Mouse (Mus musculus) adrenal gland, postnatal 14 days (tissue): ENCODE results near the gene Gjc2. TPM values are rescaled to one million over a fixed set of nuclear protein-coding genes. Genes with fewer than 3 reads are reported as not detected.
A peak's percentile ranks its signal among the peaks of the same experiment; 100 is the strongest.

Experiments
- DNase-seq: peaks from one replicate; pipeline ENCODE4 v3.0.0; 2021; ENCODE audit warnings: mixed read lengths
- total RNA-seq: library from RNA; stranded (reverse); gene quantifications from 2 replicates; pipeline ENCODE4 v1.2.3, GENCODE M21; 2021

Gjc2 gene
- total RNA-seq, 1 experiment from 2014 or later: 0.30 TPM

DNA sequence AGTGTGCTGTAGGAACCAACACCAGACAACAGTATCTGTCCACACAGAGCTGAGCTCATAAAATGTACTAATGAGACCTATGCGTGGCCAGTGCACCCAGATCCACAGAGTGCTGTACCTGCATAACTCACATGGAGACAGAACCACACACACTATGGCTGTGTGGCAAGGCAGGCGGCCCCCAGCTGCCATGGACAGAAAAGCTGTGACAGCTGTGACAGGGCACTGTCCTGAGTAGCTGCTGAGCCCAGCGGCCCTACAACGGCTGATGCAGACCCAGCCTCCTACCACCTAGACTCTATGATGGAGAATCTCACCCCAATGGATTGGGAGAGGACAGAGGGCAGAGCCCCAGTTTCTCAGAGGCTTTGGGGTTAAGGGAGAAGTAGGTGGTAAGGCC lies 23.5 kb downstream of the Gjc2 start:
- no peak for DNase-seq

DNA sequence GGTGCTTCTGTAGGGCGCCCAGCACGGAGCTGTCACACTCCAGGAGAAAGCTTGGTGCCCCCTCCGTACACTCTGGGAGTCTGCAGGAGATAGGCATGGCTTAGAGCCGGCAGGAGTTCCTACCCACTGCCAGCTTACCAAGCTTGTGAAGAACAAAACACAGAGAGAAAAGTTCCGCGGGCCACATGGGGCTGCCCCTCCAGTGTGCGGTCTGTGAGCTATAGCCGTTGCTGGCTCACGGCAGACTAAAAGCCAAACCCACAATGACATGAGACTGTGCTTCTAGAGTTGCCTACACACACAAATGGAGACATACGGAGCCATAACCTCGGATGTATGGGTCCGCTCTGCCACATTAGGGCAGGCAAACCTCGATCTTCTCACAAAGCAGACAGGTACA lies 23.9 kb downstream of the Gjc2 start:
- DNase-seq: no peak

DNA sequence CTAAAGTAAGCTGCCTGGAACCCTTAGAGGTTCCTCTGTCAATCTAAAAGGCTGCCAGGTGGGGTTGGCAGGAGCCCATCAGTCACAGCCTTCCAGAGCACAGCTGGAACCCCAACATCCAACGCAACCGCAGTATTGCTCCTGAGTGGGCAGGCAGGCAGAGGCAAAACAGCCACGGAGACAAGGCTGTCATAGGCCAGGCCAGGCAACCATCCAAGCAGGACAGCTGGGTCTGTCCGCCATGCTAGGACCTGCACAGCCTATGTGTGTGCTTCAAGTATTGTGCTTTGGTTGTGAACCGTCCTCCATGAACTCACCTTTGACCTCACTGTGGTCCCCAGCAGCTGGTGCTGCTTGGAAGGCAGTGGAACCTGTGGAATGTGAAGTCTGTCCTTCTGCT lies 27.1 kb downstream of the Gjc2 start:
- no peak for DNase-seq

DNA sequence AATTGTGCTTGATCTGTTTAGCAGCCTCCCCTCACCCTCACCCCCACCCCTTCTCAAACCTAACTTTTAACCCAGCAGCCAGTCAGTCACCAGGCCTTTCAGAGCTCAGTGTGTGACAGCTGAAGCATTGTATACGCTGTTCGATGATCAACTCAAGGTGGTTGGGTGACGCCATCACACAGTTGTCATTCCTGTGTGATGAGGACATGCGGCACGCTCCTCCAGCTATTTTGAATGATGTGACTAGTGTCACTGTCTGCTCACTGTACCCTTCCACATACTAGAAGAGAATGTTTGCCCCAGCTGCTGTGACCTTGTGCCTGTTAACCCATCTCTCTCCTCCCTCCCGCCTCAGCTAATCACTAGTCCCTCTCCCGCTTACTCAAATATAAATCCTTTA lies 28.8 kb downstream of the Gjc2 start:
- DNase-seq: peak; percentile 57

DNA sequence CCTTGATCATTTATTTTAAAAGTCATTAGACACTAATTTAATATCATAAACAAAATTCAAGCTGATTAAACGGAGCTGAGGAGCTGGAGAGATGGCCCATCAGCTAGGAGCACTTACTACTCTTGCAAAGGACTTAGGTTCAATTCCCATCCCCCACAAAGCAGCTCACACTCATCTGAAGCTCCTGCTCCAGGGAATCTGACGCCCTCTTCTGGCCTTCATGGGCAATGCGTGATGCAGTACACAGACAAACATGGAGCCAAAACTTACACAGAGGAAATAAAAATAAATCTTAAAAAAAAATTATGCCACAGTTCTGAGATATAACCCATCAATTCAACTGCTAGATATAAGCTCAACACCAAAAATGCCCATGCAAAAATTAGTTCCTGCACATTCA lies 31.3 kb downstream of the Gjc2 start:
- no peak for DNase-seq

DNA sequence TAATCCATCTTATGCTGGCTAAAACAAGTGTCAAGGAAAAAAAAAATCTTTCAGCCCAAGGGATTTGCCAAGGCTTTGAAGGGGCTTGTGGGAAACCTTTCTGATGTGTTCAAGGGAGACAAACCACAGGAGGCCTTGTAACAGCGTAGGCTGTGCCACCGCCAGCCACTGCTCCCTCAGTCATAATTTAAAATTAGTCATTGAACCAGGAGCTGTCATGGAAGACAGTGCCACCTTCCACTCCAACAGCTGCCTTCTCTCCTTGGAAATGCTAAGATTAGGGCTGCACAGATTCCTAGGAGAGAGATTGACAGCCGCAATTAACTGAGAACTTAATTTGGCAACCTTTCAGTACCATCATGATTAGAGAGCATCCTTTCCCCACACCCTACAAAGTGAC lies 33.7 kb downstream of the Gjc2 start:
- DNase-seq: peak; percentile 38

DNA sequence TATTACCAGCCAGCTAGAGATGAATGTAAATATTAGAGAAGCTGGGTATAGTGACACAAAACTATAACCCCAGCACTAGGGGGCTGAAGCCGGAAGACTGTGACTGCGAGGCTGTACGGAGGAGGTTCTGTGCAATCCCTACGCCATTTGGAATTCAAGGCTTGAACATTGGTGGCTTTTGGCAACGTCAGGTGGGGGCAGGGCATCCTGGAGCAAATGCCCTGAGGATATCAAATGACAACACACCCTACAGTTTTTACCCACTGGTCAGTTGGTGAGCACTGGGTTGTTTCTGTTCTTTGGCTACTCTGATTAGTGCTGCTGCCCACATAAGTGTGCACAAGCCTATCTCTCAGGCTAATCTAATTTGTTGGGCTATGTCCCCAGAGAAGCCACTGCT lies 40.1 kb downstream of the Gjc2 start:
- DNase-seq: no peak

DNA sequence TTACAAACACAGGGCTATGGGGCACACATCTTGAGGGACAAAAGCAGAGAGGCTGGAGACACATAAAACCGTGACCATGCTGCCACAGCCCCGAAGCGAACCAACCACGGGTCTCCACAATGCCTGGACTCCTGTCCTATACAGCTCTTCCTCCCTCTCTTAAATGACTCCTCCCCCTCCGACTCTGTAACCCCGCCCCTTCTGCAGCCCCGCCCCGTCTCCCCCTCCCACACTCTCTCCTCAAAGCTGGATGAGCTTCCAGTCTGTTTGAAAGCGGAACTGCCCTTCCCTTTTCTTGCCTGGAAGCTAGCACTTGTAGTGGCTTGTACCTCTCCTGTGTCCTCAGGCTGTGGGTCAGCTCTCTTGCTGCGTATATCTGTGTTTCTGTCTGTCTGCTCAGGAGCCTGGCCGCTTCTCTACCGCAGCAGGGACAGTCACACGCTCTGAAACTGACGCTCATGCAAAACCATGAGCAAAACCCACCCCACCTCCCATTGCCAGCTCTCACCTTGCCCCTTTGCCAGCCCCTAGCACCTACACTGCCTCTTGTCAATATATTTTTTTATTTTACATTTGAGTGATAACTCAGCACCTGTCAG lies 41.1 kb downstream of the Gjc2 start:
- no peak for DNase-seq

DNA sequence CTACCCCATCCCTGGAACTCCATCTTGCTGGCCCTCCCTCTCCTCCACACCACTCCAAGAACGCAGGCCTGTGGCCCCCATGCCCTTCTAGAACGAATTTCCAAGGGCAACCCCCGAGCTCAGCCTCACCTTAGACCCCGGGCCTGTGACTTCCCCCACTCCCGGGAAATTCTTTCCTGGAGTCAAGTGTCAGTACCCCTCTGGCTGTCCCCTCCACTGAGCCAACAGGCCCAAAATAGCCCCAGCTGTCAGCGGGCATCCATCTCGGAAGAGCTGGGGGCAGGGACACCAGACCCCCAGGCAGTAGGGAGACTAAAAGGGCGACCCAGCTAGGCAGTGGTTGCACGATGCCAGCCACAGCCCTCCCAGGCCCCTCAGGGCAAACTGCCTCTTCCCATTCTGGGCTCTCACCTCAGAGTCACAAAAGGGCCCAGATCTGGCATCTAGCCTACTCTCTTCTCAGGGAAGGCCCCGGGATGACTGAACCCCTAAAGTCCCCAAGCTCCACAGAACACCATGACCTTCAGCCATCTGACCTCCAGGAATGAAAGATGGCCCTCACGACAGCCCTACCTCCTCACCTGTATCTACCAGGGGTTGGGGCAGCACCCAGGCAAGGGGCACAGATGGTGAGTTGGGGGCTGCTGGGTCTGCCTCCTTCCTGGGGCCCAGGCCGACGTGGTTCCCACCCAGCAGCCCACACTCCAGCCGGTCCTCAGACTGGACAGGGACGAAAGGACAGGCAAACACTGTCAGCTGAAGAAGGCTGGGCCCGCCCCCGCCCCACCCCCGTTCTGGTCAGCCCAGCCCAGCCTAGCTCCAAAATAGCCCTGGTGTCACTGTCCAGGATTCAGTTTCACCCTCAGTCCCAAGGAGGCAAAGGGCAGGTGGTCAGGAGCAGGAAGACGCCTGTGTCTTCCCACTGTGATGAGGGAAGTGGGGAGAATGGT lies 44.2 kb downstream of the Gjc2 start:
- DNase-seq: no peak

DNA sequence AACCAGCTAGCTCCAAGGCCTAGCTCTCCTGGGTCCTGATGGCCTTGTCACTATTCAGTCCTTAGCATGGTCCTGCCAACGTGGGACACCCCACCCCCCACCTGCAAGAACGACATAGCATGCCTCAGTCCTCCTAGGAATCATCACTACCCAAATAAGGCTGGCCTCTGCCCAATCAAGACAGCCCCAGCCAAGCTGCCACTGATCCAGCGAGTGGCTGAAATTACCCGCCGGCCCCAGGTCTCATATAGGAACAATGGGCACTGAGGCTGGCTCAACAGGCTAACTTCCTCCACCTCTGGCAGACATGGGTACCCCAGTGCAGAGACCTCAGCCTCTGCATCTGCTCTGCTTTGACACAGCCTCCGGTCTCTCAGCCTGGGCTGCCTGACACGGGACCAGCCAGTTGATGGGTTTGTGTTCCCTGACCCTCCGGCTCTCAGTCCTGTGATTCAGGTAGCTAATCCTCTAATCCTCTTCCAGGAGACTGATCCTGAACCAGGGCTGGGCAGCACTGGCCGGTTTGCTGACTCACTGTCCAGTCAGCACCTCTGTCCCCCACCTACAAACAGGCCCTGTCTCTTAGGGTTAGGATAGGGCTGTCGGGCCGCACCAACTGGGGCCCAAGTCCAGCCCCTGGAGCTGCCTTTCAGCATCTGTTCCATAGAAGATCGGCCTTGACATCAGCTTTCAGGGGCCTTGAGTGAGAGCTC lies 45.9 kb downstream of the Gjc2 start:
- DNase-seq: no peak

DNA sequence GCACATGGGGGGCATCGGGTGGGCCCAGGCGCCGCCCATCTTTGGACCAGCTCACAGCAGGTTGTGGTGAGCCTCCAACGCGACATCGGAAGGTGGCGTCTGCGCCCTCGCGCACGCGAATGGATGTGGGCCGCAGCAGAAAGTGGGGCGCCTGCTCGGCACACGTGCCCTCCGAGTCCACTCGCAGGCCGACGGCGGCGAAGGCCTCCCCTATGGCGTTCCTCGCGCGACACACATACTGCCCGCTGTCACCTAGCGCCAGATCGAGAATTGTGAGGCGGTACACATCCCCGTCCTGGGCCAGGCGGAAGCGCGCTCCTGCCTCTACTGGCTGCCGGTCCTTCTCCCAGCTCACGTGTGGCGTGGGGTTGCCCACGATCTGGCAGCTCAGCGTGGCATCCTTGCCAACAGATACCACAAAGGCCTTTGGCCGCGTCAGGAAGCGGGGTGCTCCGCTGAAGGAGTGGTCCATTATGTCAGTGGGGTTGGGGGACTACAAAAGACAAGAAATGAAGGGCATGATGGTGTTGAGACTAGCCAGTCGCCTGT lies 47.0 kb downstream of the Gjc2 start, which contains the start of gene Obscn:
Gene Obscn, minus strand, starts transcription at position 499 of the 549 bp plus-strand sequence.
- DNase-seq: no peak

DNA sequence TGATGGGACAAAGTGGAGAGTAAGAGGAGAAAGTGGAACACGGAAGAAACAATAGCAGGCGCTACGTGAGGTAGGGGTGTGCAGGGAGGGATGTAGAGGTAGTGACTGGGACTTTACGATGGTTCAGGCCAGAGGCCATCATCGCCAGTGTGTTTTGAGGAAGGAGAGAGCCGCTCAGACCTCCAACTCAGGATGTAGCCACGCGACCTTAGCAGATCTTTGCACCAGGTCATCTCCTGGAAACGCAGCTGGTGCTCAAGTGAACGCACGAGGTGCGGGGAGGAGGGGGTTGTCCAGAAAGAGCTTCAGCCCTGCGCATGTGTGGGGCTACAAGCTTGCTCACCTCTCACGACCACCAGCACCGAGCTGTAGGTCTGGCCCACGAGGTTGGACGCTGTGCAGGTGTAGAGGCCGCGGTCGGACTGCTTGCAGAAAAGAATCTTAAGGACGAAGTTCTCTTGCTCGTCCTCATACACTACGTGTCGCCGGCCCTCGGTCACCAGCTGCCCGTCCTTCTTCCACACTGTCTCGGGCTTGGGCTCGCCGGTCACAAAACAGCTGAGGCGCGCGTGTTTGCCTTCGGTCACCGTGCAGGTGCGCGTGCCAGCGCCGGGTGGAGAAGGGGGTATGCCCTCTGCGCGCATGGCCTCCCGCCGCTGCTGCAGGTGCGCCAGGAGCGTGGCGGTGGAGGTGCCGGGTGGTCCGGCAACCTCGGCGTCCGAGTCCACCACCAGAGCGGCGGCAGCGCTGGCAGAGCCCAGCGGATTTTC lies 47.8 kb downstream of the Gjc2 start:
- DNase-seq: no peak

DNA sequence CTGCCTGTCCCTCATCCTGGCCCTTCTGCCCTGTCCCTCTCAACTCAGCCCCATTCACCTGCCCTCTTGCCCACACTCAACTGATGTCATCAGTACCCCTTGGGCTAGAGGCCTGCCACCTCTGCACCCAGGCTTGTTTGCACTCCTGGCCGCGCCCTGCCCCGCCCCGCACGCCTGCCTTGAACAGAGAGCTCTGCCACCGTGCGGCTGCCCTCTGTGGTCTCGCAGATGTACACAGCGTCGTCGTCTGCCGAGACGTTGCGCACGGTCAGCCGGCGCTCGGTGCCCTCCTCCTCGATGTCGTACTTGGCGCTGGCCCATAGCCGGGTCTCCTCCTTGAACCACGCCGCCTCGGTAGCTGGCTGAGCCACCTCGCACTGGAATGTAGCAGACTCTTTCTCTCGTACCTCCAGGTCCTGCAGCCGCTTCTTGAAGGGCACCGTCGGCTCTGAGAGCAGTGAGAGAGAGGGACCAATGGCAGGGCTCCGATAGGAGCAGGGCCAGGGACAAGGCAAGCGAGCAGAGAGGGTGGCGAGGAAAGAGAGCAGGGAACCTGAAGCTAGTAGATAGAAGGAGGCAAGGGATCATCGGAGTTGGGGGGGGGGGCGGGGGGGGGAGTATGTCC lies 48.5 kb downstream of the Gjc2 start:
- DNase-seq: peak; percentile 35

DNA sequence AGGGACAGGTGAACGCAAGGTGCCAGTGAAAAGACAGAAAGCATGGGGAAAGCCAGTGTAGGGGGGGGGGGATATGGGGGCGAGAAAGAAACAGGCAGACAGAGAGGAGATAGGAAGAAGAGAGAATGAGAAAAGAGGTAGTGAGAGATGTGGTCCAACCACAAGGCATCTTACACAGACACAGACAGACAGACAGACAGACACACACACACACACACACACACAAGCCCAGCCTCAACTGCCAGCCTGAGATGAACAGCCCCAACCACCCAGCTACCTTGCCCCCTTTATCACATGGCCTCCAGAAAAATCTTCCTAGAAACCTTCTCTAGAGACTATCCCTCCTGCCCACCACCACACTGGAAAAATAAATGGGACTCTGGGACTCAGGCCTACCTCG lies 50.9 kb downstream of the Gjc2 start:
- no peak for DNase-seq

DNA sequence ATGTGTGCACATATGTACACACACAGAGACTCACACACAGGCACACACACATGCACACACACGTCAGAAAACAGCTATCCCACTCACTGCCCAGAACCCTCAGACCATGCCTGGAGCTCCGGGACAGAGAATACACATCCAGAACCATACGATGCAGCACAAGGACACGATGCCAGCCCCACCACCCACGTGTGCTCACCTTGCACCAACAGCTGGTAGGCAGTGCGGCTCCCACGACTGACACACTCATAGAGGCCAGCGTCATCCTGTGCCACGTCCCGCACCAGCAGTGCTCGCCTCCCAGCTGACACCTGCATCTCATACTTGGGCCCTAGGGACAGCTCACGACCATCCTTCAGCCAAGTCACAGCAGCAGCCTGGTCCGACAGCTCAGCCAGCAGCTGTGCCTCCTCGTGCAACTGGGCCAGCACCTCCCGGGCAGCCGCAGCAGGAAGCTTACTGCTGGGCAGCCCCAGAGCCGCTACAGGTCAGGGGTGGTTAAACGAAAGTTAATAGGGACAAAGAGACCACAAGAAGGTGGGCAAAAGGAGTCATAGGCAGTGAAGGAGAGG lies 51.6 kb downstream of the Gjc2 start:
- DNase-seq: no peak

DNA sequence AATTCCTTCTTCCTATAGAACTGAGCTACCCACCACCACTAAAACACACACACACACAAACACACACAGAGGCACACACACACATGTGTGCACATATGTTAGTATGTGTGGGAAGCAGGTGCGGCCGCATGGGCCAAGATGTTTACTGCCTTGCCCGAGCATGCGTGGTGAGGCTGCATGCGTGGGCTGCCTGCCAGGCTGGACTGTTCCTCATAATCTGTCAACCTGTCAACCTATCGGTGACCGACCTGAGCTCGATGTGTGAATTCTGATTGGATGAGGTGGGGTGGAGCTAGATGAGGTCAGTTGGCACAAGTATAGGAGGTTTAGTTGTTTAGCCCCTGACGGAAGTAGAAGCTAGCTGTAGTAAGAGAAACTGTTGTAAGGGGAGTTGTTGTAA lies 52.2 kb downstream of the Gjc2 start:
- DNase-seq: no peak

Other genes with a start within 250 kb of the Gjc2 start
- gene Rnf187, start 244.3 kb downstream of the Gjc2 start, total RNA-seq: 147 and 153 TPM in 2 replicates
- gene Hist3h2ba, start 234.3 kb downstream of the Gjc2 start, total RNA-seq: 16.4 and 23.5 TPM in 2 replicates
- gene Hist3h2a, start 228.5 kb downstream of the Gjc2 start, total RNA-seq: 24.4 and 26.8 TPM in 2 replicates
- gene Trim17, start 228.5 kb downstream of the Gjc2 start, total RNA-seq: 0.11 TPM in 1 of 2 replicates, not detected in the other
- gene Trim11, start 205.1 kb downstream of the Gjc2 start, total RNA-seq: 25.5 and 29.9 TPM in 2 replicates
- gene Obscn, start 46.8 kb downstream of the Gjc2 start, total RNA-seq: 0.98 and 1.1 TPM in 2 replicates
- gene Iba57, start 19.5 kb downstream of the Gjc2 start, total RNA-seq: 18.3 and 19.4 TPM in 2 replicates
- 69.1 and 71.8 TPM in 2 replicates for gene Guk1, start 9.0 kb upstream of the Gjc2 start, total RNA-seq
- 68.3 and 69.2 TPM in 2 replicates for gene Mrpl55, start 19.3 kb upstream of the Gjc2 start, total RNA-seq
- 27.1 and 29.1 TPM in 2 replicates for gene 2310033P09Rik, start 25.1 kb upstream of the Gjc2 start, total RNA-seq
- gene Arf1, start 45.1 kb upstream of the Gjc2 start, total RNA-seq: 354 and 382 TPM in 2 replicates
- gene Wnt3a, start 107.5 kb upstream of the Gjc2 start, total RNA-seq: not detected in 2 replicates
- gene Wnt9a, start 123.7 kb upstream of the Gjc2 start, total RNA-seq: 0.98 and 1.1 TPM in 2 replicates
- gene Prss38, start 192.4 kb upstream of the Gjc2 start, total RNA-seq: not detected in 2 replicates